Mouse (Mus musculus): ENCODE data around the gene Dbh. TPM values are rescaled to one million over a fixed set of nuclear protein-coding genes. Genes with fewer than 3 reads are reported as not detected.

Dbh gene
- polyA plus RNA-seq (2015; fragmentation: Nextera tagmentation; extraction: Ambion mirVana) = 0.72 and 0.80 TPM in 2 replicates

- H3K4me3 ChIP-seq (ENCODE audit: low read length) = no peak within 1 kb of the TSS
- no peaks in the 10 kb centered on the region for H3K9me3 ChIP-seq (replicated peaks; ENCODE audit: control insufficient read depth, low read length)
- peaks cover 8% of the 10 kb centered on the region for H3K4me1 ChIP-seq (ENCODE audit: control insufficient read depth, insufficient read depth, low read length)
- no peaks in the 10 kb centered on the region for H3K27me3 ChIP-seq (ENCODE audit: control insufficient read depth, insufficient read depth, low read length)
- no peak within 1 kb of the TSS for H3K4me2 ChIP-seq (ENCODE audit: low read depth, low read length)
- H3K27ac ChIP-seq (ENCODE audit: low read length) = no peak within 1 kb of the TSS
- WGBS = 81% methylated on average over 12 of the region's 12 CpGs
- H3K9ac ChIP-seq (ENCODE audit: low read length) = no peak within 1 kb of the TSS
- no peak for ATAC-seq (replicated peaks; ENCODE audit: extremely low read depth, insufficient read depth, low FRiP score)
- no peaks in the 10 kb centered on the region for H3K36me3 ChIP-seq (ENCODE audit: control insufficient read depth, insufficient read depth)
These were observed at the start of gene Dbh for GRCm38 (mm10) chr2:27164796-27165590. Gene Dbh, plus strand, starts transcription at chr2:27165233.

GRCm38 (mm10) chr2:27118452-27118851 lies 46.6 kb upstream of the Dbh start:
- Histone ChIP-seq H3K4me3 (ENCODE audit: low read length) (no peak overlapping the region), H3K9me3 (replicated peaks; ENCODE audit: control insufficient read depth, low read length) (no peaks in the 10 kb centered on the region), H3K4me2 (ENCODE audit: low read depth, low read length) (peak overlapping the region; percentile 17; the same call in 1 of the 2 replicates), H3K36me3 (ENCODE audit: control insufficient read depth, insufficient read depth) (no peaks in the 10 kb centered on the region), H3K27ac (ENCODE audit: low read length) (peak overlapping the region; percentile 12; the same call in 1 of the 2 replicates), H3K27me3 (ENCODE audit: control insufficient read depth, insufficient read depth, low read length) (no peaks in the 10 kb centered on the region), H3K4me1 (ENCODE audit: control insufficient read depth, insufficient read depth, low read length) (peaks cover 43% of the 10 kb centered on the region), H3K9ac (ENCODE audit: low read length) (no peak overlapping the region)
- ATAC-seq (replicated peaks; ENCODE audit: extremely low read depth, insufficient read depth, low FRiP score) = peak; percentile 24; the same call in 1 of the 2 replicates
- 35% methylated on average over 4 of the region's 4 CpGs for WGBS

GRCm38 (mm10) chr2:27119766-27120165 lies 45.3 kb upstream of the Dbh start:
- H3K4me2 ChIP-seq (ENCODE audit: low read depth, low read length) = no peak overlapping the region
- peak overlapping the region; percentile 75 for H3K27ac ChIP-seq (ENCODE audit: low read length)
- no peak overlapping the region; the same call in 1 of the 2 replicates for H3K9ac ChIP-seq (ENCODE audit: low read length)
- H3K4me1 ChIP-seq (ENCODE audit: control insufficient read depth, insufficient read depth, low read length) = peaks cover 43% of the 10 kb centered on the region
- no peaks in the 10 kb centered on the region for H3K27me3 ChIP-seq (ENCODE audit: control insufficient read depth, insufficient read depth, low read length)
- 81% methylated on average over 2 of the region's 2 CpGs for WGBS
- no peak for ATAC-seq (replicated peaks; ENCODE audit: extremely low read depth, insufficient read depth, low FRiP score)
- no peak overlapping the region for H3K4me3 ChIP-seq (ENCODE audit: low read length)
- no peaks in the 10 kb centered on the region for H3K36me3 ChIP-seq (ENCODE audit: control insufficient read depth, insufficient read depth)
- no peaks in the 10 kb centered on the region for H3K9me3 ChIP-seq (replicated peaks; ENCODE audit: control insufficient read depth, low read length)

GRCm38 (mm10) chr2:27120241-27120641 lies 44.8 kb upstream of the Dbh start:
- Histone ChIP-seq H3K27ac (ENCODE audit: low read length) (peak overlapping the region; percentile 75), H3K4me2 (ENCODE audit: low read depth, low read length) (no peak overlapping the region), H3K27me3 (ENCODE audit: control insufficient read depth, insufficient read depth, low read length) (no peaks in the 10 kb centered on the region), H3K9ac (ENCODE audit: low read length) (no peak overlapping the region), H3K4me3 (ENCODE audit: low read length) (no peak overlapping the region), H3K36me3 (ENCODE audit: control insufficient read depth, insufficient read depth) (no peaks in the 10 kb centered on the region), H3K4me1 (ENCODE audit: control insufficient read depth, insufficient read depth, low read length) (peaks cover 43% of the 10 kb centered on the region), H3K9me3 (replicated peaks; ENCODE audit: control insufficient read depth, low read length) (peaks cover under 1% of the 10 kb centered on the region; the same call in 1 of the 2 replicates)
- peak; percentile 77 for ATAC-seq (replicated peaks; ENCODE audit: extremely low read depth, insufficient read depth, low FRiP score)
- 35% methylated on average over 8 of the region's 8 CpGs for WGBS

GRCm38 (mm10) chr2:27121626-27122355 lies 43.2 kb upstream of the Dbh start:
- Histone ChIP-seq H3K4me2 (ENCODE audit: low read depth, low read length) (no peak overlapping the region), H3K36me3 (ENCODE audit: control insufficient read depth, insufficient read depth) (no peaks in the 10 kb centered on the region), H3K4me1 (ENCODE audit: control insufficient read depth, insufficient read depth, low read length) (peaks cover 48% of the 10 kb centered on the region), H3K27ac (ENCODE audit: low read length) (peak overlapping the region; percentile 75), H3K9ac (ENCODE audit: low read length) (no peak overlapping the region), H3K4me3 (ENCODE audit: low read length) (no peak overlapping the region), H3K9me3 (replicated peaks; ENCODE audit: control insufficient read depth, low read length) (peaks cover 3% of the 10 kb centered on the region; the same call in 1 of the 2 replicates), H3K27me3 (ENCODE audit: control insufficient read depth, insufficient read depth, low read length) (no peaks in the 10 kb centered on the region)
- WGBS = 40% methylated on average over 9 of the region's 9 CpGs
- ATAC-seq (replicated peaks; ENCODE audit: extremely low read depth, insufficient read depth, low FRiP score) = peak; percentile 40

GRCm38 (mm10) chr2:27122578-27122977 lies 42.5 kb upstream of the Dbh start:
- 74% methylated on average over 9 of the region's 9 CpGs for WGBS
- H3K4me3 ChIP-seq (ENCODE audit: low read length) = no peak overlapping the region
- H3K9ac ChIP-seq (ENCODE audit: low read length) = no peak overlapping the region
- peaks cover 3% of the 10 kb centered on the region; the same call in 1 of the 2 replicates for H3K9me3 ChIP-seq (replicated peaks; ENCODE audit: control insufficient read depth, low read length)
- H3K27ac ChIP-seq (ENCODE audit: low read length) = peak overlapping the region; percentile 48; the same call in 1 of the 2 replicates
- no peak overlapping the region for H3K4me2 ChIP-seq (ENCODE audit: low read depth, low read length)
- peaks cover 48% of the 10 kb centered on the region for H3K4me1 ChIP-seq (ENCODE audit: control insufficient read depth, insufficient read depth, low read length)
- no peaks in the 10 kb centered on the region for H3K27me3 ChIP-seq (ENCODE audit: control insufficient read depth, insufficient read depth, low read length)
- no peak for ATAC-seq (replicated peaks; ENCODE audit: extremely low read depth, insufficient read depth, low FRiP score)
- no peaks in the 10 kb centered on the region for H3K36me3 ChIP-seq (ENCODE audit: control insufficient read depth, insufficient read depth)

- WGBS = 90% methylated on average over 4 of the region's 4 CpGs
- Histone ChIP-seq H3K9ac (ENCODE audit: low read length) (no peak overlapping the region), H3K9me3 (replicated peaks; ENCODE audit: control insufficient read depth, low read length) (peaks cover 3% of the 10 kb centered on the region; the same call in 1 of the 2 replicates), H3K4me3 (ENCODE audit: low read length) (no peak overlapping the region), H3K4me1 (ENCODE audit: control insufficient read depth, insufficient read depth, low read length) (peaks cover 47% of the 10 kb centered on the region), H3K27me3 (ENCODE audit: control insufficient read depth, insufficient read depth, low read length) (no peaks in the 10 kb centered on the region), H3K4me2 (ENCODE audit: low read depth, low read length) (no peak overlapping the region), H3K27ac (ENCODE audit: low read length) (no peak overlapping the region), H3K36me3 (ENCODE audit: control insufficient read depth, insufficient read depth) (no peaks in the 10 kb centered on the region)
- ATAC-seq (replicated peaks; ENCODE audit: extremely low read depth, insufficient read depth, low FRiP score) = no peak
These were observed 41.9 kb upstream of the Dbh start for GRCm38 (mm10) chr2:27123121-27123520.

- WGBS = 26% methylated on average over 10 of the region's 10 CpGs
- H3K4me3 ChIP-seq (ENCODE audit: low read length) = no peak overlapping the region
These were observed 39.1 kb upstream of the Dbh start for GRCm38 (mm10) chr2:27125979-27126378.

GRCm38 (mm10) chr2:27126496-27126895 lies 38.5 kb upstream of the Dbh start:
- Histone ChIP-seq H3K9me3 (replicated peaks; ENCODE audit: control insufficient read depth, low read length) (peaks cover 3% of the 10 kb centered on the region; the same call in 1 of the 2 replicates), H3K27me3 (ENCODE audit: control insufficient read depth, insufficient read depth, low read length) (0 out of 2 replicates have a peak, but pooled peaks cover 2% of the 10 kb centered on the region), H3K27ac (ENCODE audit: low read length) (no peak overlapping the region), H3K9ac (ENCODE audit: low read length) (no peak overlapping the region), H3K4me1 (ENCODE audit: control insufficient read depth, insufficient read depth, low read length) (peaks cover 14% of the 10 kb centered on the region), H3K4me3 (ENCODE audit: low read length) (no peak overlapping the region), H3K4me2 (ENCODE audit: low read depth, low read length) (no peak overlapping the region), H3K36me3 (ENCODE audit: control insufficient read depth, insufficient read depth) (no peaks in the 10 kb centered on the region)
- no peak for ATAC-seq (replicated peaks; ENCODE audit: extremely low read depth, insufficient read depth, low FRiP score)
- 66% methylated on average over 4 of the region's 4 CpGs for WGBS

More at GRCm38 (mm10) chr2:27125979-27126378, 39.1 kb upstream of the Dbh start:
- Histone ChIP-seq H3K27ac (ENCODE audit: low read length) (no peak overlapping the region), H3K36me3 (ENCODE audit: control insufficient read depth, insufficient read depth) (no peaks in the 10 kb centered on the region), H3K4me2 (ENCODE audit: low read depth, low read length) (no peak overlapping the region), H3K4me1 (ENCODE audit: control insufficient read depth, insufficient read depth, low read length) (peaks cover 19% of the 10 kb centered on the region), H3K27me3 (ENCODE audit: control insufficient read depth, insufficient read depth, low read length) (no peaks in the 10 kb centered on the region), H3K9ac (ENCODE audit: low read length) (no peak overlapping the region), H3K9me3 (replicated peaks; ENCODE audit: control insufficient read depth, low read length) (peaks cover 3% of the 10 kb centered on the region; the same call in 1 of the 2 replicates)
- ATAC-seq (replicated peaks; ENCODE audit: extremely low read depth, insufficient read depth, low FRiP score) = no peak

Data from heart, embryonic 16.5 days (tissue).